Mouse (Mus musculus): ENCODE data around the gene Kdm4b.

Gene Kdm4b

DNA sequence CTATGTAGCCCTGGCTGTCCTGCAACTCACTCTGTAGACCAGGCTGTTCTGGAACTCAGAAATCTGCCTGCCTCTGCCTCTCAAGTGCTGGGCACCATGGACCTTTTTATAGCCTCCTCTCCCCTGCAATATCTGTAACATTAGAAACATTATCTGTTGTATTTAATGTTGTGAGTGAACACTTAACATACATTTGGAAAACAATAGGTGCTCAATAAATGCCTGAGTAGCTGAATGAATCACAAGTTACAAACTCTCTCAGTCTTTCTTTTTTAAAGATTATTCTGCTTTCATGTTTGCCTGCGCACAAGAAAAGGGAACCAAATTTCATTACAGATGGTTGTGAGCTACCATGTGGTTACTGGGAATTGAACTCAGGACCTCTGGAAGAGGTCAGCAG is 27.6 kb upstream of the Kdm4b start:
- no peak for DNase-seq (ENCODE audit: low read depth, low spot score)

DNA sequence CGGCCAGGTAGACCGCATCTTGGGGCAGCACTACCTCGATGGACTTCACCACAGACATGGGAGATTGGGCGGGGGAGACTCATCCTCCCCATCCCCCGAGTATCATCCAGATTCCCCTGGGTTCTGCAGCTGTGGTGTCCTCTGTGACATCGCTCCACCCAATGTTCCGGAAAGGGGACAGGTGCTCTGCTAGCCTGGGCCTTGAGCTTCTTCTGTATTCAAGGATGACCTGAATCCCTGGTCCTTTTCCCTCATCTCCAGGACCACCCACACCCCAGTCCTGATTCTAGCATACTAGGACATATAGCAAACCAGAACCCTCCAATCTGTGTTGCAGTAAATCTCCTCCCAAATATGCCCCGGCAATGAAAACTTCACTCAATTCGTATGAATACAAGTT is 25.7 kb upstream of the Kdm4b start, which contains the start of gene Arrdc5:
Arrdc5 (minus strand) TSS at position 101 of the 400 bp plus-strand sequence.
- DNase-seq (ENCODE audit: low read depth, low spot score): no peak

DNA sequence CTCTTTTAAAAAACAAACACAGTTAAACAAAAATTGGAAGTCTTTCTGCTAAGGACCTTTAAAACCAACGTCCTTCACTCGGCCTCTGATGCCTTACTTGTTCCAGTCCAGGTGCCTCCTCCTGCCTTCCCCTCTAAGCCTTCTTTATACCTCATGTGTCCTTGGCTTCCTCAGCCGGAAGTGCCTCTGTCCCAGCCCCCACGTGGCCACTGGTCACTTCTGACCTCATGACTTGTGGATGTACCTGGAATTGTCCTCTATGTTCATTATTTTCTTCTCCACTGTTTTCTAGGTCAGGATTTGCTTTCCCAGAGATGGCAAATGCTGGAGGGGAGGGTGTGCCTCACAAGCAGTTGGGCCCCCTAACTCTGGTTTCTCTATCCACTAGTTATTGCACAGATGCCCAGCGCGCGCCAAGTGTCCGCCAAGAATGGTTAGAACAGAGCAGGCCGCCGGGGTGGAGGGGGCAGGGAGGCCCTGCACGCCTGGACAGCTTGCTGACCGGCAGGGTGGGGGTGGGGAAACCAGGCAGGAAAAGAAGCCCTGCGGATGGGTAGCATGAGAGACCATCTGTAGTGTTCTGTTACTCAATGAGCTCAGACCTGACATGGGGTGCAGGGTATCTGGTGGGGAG is 23.4 kb upstream of the Kdm4b start:
- DNase-seq (ENCODE audit: low read depth, low spot score): no peak

DNA sequence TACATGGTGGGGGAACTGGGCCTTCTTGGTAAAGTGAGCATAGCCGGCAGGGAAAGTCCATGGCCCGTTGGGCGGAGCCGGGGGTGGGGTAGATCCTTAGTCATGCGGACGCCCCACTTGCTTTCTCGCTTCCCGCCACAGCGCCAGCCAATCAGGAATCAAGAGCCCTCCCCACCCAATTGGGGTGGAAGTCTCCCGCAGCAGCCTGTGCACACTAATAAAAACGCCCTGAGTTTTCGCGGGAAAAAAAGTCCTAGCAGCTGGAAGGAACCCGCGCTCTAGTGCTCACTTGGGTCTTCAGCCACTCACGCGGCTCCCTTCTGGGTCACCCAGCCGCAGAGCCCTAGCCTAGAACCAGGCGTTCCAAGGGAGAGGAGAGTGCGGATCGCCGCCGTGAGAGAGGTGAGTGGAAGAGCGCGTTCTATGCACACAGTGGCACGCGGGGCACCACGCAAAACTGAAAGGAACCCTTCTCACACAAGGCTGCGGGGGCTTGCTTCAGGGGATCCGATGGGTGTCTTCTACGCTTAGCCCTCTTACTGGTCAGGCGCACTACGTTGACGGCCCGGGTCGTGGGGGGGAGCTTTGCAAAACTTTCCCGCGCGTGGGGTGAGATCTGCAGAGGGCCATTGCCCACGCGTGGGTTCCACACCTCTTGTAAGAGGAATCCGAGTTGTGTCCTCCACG is 22.6 kb upstream of the Kdm4b start, which contains the start of gene Uhrf1:
Uhrf1 (plus strand) TSS at position 162 of the 687 bp plus-strand sequence.
- peak; percentile 82 for DNase-seq (ENCODE audit: low read depth, low spot score)

DNA sequence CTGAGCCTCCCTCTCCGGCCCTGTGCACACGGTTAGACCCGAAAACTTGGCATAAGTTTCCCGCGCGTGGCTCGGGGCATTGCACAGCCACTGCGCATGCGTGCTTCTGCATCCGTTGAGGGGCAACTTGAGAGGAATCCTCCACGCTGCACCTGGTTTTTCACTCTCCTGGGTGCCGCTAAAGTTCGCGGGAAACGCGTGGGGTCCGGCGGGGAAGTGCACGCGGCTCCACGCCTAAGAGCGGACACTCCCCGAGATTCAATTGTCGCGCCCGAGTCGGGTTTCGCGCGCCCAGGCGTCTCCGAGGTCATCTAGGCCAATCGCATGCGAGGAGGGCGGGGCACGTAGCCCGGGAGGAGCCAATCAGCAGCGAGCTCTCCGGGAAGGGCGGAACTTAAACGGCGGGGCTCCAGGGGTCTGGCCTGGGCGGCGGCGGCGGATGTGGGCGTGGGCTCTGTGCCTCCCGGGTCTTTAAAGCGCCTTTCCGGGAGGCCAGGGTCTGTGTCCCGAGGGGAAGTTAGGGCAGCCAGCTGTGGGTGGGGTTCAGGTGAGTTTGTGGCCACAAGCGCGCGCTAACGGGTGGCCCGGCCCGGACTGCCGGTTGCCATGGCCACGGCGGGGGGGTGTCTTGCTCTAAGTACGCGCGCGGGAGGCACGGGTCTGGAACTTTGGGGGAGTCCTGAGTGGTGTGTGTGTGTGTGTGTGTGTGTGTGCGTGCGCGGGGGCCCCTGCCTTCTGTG is 21.8 kb upstream of the Kdm4b start:
- DNase-seq (ENCODE audit: low read depth, low spot score): peak; percentile 95

DNA sequence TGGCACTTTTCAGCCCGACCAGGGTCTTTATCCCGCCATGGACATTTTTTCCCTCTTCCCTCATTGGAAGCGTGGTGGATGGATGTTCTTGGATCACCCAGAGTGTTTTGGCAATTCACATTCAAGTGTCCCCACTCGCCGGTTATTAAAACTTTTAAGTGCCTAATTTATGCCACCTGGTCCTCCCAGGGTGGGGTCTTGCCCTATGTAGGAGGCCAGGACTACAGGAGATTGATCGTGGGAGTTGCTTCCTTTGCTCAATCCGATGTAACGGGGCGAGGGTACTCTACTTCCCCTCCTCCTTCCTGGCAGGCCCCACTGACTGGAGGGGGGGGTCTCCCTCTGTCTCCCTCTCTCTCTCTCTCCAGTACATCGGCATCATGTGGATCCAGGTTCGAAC is 21.1 kb upstream of the Kdm4b start:
- DNase-seq (ENCODE audit: low read depth, low spot score): no peak

DNA sequence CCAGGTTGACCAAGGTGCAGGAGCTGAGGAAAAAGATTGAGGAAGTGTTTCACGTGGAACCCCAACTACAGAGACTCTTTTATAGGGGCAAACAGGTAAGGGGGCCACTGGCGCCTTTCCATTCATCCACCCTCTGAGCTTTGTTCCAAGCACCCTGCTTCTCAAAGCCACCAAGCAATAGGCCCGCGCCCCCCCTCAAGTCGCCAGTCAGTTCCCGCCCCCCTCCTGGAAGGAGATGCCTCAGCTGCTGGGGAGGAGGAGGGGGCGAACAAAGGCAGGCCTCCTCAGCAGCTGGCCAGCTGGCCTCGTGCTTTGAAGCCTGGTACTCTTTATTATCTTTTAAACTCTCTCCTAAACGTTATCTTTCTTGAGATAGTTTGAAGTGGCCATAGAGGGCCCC is 20.7 kb upstream of the Kdm4b start:
- DNase-seq (ENCODE audit: low read depth, low spot score): no peak

DNA sequence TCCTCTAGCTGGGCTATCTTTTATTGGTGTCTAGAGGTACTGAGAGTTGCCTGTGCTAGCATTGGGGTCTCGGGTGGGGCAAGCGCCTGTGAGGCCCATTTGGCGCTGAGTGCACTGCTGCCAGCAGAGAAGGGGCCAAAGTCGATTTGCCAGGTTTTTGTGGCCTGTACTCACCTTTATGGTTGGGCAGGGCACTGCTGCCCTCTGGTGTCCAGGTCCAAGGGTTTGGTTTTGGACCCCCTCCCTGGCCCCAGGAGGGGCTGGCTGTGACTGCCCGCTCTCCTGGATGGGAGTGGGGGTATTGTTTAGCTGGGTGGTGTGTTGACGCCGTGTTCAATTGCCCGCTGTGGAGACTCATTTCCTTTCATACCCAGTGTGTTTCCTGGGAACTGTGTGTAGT is 20.0 kb upstream of the Kdm4b start:
- no peak for DNase-seq (ENCODE audit: low read depth, low spot score)

DNA sequence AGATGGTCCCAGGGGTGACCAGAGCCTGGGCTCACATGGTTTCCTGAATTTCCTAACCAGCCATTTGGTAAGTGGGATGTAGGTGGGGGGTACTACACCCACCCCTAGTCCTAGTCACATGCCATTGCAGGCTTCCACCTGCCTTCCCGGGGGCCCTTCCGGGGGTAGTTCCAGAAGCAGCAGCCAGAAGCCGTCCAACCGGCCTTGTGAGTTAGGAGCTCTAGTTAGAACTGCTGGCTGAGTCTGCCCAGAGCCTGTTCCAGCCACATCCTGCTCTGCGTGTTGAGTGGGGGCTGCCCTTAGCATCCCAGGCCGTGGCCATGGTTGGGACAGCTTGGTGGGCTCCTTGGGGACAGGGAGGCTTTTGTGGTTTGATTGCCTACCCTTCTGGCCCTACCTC is 17.8 kb upstream of the Kdm4b start:
- DNase-seq (ENCODE audit: low read depth, low spot score): no peak

DNA sequence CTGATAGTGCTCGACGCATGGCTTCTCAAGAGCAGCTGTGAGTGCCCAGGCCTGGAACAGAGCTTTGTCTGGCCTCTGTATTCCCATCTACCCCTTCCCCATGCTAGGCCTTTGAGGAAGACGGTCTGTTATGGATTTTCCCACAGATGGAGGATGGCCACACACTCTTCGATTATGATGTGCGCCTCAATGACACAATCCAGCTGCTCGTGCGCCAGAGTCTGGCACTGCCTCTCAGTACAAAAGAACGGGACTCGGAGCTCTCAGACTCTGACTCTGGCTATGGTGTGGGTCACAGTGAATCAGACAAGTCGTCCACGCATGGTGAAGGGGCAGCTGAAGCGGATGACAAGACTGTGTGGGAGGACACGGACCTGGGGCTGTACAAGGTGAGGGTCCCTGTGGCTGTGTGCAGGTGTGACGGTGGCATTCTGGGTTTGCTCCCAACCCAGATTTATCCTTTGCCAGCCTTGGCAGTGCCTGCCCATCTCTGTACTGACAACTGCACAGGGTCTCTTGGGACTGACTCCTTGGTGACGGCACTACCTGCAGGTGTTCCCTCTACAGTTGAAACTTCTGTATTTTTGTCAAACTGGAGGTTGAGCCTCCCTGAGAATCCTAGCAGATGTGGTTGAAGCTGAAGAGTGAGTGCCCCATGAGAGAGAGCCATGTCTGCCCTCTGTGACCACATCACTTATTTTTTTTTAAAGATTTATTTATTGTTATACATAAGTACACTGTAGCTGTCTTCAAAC is 16.5 kb upstream of the Kdm4b start:
- DNase-seq (ENCODE audit: low read depth, low spot score): no peak

DNA sequence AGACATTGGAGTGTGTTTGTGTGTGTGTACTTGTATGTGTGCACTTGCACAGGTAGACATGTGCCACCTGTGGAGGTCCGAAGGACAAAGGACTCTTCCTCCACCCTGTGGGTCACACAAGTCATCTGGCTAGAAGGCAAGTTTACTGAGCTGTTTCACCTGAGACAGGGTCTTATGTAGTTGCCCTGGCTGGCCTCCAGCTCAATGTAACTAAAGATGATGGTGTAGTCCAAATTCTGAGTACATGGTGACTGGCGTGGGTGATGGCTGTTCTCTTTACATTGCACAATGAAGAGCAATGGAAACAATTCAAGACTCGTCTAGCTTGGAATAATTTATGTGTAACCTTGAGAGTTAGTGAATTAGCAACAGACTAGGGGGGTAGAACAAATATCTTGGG is 1.4 kb upstream of the Kdm4b start:
- DNase-seq (ENCODE audit: low read depth, low spot score): no peak

DNA sequence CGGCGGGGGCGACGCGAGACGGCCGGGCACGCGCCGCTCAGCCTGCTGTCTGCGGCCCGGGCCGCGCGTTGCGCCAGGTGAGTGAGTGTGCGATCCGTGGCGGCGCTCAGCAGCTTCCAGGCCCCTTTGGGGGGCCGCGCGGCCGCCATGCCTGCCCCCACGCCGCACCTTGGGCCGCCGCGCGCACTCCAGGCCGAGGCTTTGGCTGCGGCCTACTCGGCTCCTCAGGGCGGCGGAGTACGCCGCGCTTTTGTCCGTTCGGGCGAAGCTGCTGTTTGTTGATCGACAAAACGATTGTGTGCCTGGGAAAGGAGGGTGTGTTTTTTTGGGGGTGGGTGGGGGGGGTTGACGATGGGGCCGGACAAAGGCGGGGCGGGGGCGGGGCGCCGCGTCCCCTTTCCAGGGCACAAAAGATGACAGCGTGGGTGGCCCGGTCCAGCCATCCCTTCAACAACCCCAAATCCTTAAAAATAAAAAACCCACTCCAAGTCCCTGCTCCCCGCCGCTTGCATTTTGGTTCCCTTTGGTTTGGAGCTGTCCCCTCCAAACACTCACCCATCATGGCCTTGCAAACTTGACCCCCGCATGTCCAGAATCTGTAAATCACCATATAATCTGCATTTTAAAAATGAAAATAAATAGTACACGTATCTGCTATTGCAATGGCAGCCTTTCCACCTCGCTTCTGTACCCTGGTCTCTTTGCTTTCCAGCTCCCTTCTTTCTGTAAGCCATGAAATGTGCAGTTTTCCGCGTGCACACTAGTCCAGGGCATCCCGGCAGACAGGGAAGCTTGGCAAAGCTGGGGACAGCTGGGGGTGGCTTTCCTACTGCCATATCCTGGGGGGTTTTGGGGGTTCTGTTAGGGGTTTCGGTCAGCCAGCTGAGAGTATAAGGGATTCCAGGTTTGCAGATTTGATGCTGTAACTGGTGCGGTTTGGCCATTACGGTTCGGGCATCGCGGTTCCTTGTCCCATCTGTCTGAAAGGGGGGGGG is 588 bp downstream of the Kdm4b start:
- DNase-seq (ENCODE audit: low read depth, low spot score): no peak

DNA sequence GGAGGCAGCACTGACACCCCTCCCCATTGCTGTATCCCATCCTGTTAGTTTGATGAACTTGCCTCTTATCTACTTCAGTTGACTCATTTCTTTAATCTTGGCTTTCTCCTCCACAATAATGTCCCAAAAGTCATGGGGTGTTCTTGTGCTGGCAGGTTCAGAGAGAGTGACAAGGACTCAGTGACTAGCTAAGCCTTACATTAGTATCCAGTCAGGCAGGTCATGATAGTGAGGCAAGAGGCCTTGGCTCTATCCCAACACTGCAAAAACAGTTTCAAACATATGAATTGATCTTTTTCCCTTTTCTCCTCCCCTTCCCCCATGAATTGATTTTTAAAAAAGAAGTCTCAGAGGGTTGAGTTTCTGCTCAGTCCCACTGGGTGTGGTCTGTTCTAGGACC is 3.4 kb downstream of the Kdm4b start:
- no peak for DNase-seq (ENCODE audit: low read depth, low spot score)

DNA sequence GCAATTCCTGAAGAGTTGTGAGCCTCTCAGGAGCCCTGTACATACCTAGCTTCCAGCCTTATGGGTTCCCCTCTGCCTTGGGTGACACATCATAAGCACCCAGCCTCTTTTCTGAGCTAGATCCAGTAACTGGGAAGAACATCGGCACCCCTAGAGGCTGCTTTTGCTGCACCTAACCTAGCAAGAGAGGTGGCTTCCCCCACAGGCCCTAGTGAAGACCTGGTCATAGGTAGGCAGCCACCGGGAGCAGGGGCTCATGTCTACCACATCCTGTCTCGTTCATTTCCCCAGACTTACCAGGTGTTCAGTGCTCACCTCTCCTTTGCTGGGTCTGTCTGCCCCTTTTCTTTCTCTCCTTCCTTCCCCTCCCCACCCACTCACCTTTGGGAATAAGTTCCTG is 4.5 kb downstream of the Kdm4b start:
- no peak for DNase-seq (ENCODE audit: low read depth, low spot score)

DNA sequence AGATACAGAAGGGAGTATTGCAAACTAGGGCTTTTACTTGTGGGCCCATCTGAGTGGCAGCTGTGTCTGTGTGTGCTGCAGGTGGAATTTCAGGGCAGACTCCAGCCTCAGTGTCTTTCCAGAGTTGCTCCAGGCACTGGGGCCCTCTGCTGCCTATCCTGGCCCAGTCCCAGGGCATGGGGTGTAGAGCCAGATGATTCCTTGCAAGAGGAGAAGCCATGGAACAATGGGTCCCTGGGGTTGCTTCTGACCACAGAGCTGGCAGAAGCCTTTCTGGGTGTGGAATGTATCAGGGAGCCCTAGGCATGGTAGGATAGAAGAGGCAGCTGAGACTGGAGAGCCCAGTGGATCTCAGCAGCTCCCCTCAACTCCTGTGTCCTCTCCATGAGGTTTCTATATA is 5.4 kb downstream of the Kdm4b start:
- DNase-seq (ENCODE audit: low read depth, low spot score): no peak

DNA sequence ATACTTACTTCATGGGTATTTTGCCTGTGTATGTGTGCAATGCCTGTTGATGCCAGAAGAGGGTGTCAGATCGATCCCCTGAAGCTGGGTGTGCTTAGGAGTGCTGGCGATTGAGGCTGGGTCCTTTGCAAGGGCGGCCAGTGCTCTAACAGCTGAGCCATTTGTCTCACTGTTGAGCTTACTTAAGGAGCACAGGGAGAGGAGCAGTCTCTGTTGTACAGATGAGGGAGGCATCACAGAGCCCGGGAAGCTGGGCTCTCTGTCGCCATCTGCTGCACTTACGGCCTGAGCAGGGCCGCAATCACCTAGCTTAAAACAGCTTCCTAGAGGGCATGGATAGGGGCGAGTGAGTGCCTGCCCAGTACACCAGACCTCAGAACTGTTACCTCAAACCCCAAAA is 7.1 kb downstream of the Kdm4b start:
- DNase-seq (ENCODE audit: low read depth, low spot score): no peak

DNA sequence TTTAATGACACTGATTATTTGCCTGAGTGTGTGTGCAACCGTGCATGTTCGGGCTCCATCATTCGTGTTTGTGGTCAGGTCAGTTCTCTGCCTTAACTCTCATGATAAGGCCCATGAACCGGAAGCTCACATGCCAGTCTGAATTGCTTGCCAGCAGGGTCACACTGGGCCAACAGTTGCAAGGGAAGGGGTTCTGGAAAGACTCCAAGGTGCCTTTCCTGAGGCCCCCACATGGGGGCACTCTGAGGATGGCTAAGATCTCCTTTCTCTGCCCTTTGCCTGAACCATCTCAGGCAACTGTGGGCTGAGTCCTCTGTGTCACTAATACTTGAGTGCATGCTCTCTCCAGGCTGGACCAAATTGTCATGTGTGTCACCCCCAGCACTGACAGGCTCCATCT is 11.3 kb downstream of the Kdm4b start:
- DNase-seq (ENCODE audit: low read depth, low spot score): no peak

DNA sequence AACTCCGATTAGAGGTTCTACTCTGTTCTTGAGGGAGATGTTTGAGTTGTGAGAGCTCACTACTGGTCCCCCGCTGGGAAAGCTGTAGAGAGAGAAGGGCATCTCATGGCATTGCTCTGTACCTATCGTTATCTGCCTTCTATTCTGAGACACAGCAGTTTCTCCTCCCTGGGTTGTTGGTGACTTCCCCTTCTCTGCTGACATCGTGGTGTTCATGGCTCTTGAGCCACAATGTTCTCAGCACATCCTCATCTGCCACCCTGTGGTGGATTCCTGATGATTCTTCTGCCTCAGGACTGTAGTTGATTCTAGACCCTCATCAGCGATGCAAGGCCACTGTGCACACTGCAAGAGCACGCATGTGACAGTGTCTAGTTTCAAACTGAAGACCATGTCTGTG is 11.9 kb downstream of the Kdm4b start:
- DNase-seq (ENCODE audit: low read depth, low spot score): no peak

DNA sequence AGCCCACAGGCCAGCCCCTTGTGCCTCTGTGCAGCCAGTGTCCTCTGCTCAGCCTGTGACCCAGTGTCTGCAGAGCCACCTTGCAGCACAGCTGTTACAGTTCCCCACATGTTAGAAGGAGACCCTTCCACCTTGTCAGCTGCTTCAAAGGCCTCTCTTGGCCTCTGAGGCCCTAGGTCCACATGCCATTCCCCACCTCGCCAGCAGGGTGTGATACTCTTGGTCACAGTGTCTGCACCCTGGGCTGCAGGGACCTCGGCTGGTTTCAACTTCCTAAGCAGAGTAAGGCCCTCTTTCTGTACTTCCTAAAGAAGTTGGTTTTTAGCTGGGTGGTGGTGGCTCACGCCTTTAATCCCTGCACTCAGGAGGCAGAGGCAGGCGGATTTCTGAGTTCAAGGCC is 13.0 kb downstream of the Kdm4b start:
- no peak for DNase-seq (ENCODE audit: low read depth, low spot score)

DNA sequence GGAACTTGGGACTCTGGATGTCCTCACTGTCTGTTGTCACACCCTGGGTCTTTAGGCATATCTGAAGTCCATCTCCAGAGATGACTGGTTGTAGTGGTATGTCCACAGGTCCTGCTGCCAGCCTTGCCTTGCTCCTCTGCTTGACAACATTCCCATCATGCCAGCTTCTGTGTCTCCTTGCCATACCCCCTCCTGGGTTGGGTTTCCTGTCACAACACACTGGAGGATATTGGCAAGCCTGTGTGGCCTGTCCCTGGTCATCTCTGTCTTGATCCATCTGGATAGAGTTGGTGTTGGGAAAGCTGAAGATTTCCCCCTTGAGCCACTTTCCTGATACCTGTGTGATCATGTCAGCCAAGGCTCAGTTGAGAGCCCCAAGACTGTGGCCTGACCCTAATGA is 14.9 kb downstream of the Kdm4b start:
- no peak for DNase-seq (ENCODE audit: low read depth, low spot score)

DNA sequence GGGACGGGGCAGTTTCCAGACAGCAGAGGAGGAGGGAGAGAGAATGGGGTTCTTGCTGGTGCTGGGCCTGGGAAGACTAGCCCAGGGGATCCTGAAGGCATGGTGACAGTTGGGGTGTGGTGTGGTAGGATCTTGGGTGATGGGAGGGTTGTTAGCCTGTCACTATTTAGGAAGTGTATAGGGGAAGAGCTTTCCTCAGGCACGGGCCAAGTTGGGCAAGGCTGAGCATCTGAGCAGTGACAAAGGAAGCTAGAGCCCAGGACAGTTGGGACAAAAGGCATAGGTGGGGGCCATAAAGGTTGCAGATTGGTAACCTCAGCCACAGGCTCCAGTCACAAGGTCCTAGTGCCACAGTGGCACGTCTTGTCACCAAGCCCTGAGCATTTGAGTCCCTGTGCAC is 17.6 kb downstream of the Kdm4b start:
- DNase-seq (ENCODE audit: low read depth, low spot score): no peak

All from embryo, embryonic 11.5 days (tissue).